Mouse (Mus musculus) embryonic facial prominence, embryonic 10.5 days (tissue): ENCODE data around the gene Tpd52l2. TPM values are rescaled to one million over a fixed set of nuclear protein-coding genes. Genes with fewer than 3 reads are reported as not detected.
A peak's percentile ranks its signal among the peaks of the same experiment; 100 is the strongest.

Source experiments
- DNase-seq: peaks from one replicate; pipeline ENCODE4 v3.0.0-alpha.2; 2017; ENCODE audit warnings: low spot score
- H3K27ac ChIP-seq: fragments of 300-500 bp; sonication (generic); replicated peaks from 2 replicates; pipeline ENCODE4 v1.5.1; 2016; ENCODE audit warnings: mild to moderate bottlenecking
- H3K27me3 ChIP-seq: fragments of 300-500 bp; sonication (generic); replicated peaks from 2 replicates; pipeline ENCODE4 v1.6.1; 2016; ENCODE audit warnings: low read depth, mild to moderate bottlenecking; ENCODE audit not compliant: poor library complexity, severe bottlenecking
- H3K36me3 ChIP-seq: fragments of 300-500 bp; sonication (generic); replicated peaks from 2 replicates; pipeline ENCODE4 v1.6.1; 2016; ENCODE audit warnings: mild to moderate bottlenecking, moderate library complexity
- H3K4me1 ChIP-seq: fragments of 300-500 bp; sonication (generic); 2 replicates; pipeline ENCODE4 v1.6.1; 2016
- H3K4me3 ChIP-seq: fragments of 300-500 bp; sonication (generic); 2 replicates; pipeline ENCODE4 v1.5.1; 2016; ENCODE audit warnings: mild to moderate bottlenecking, moderate library complexity
- H3K9me3 ChIP-seq: fragments of 300-500 bp; sonication (generic); 2 replicates; pipeline ENCODE4 v1.6.1; 2016; ENCODE audit warnings: mild to moderate bottlenecking
- WGBS: fragments of 180-500 bp; shearing (Covaris S2); methylation state at CpG from one replicate; pipeline ENCODE4 v1.1.7; 2016; 5-methylcytosine and 5-hydroxymethylcytosine counted together
- polyA plus RNA-seq: library from polyadenylated mRNA; unstranded; fragments of >200 nt; fragmentation: Nextera tagmentation; extraction: Ambion mirVana; gene quantifications from 2 replicates; pipeline ENCODE4 v1.2.1, GENCODE M21; 2016

Gene Tpd52l2
- 173 and 174 TPM in 2 replicates for polyA plus RNA-seq

DNA sequence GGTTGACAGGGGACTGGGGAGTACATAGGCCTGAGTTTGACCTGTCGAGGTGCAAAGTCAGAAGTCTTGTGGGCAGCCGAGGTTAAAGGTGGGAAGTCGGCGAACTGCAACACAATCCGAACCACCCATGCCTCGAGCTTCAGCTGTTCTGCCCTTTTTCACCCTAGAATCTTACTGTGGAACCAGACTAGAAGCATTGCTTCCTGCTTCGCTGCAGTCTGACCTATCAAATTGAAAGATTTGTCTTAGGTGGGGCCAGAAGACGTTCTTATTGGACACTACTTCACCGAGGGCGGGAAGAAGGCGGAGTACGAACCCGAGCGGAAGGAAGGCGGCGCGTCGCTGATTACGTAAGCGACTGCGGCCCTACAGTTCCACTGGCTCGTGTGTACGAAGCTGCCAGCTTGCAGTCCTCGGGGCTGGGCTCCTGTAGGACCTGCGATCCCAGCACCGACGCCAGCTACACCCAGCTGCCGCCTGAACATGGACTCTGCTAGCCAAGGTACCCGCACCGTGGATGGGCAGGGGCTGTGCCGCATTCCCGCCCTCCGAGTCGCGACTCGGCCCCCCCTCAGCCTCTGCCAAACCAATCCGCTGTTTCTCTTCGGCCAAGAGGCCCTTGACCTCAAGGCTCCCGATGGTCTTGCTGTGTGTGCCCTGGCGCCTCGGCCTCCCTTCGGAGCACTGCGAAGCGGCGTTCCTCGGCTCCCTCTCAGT lies at the start of gene Tpd52l2:
Gene Tpd52l2, plus strand, starts transcription at position 312 of the 717 bp plus-strand sequence.
- peak within 1 kb of the TSS; percentile 75 for H3K4me3 ChIP-seq
- peaks cover 19% of the 10 kb centered on the region for H3K4me1 ChIP-seq
- under 1% methylated on average over 46 of the region's 46 CpGs for WGBS
- DNase-seq, result peak; percentile 94
- H3K27ac ChIP-seq, result peak within 1 kb of the TSS; percentile 89
- H3K36me3 ChIP-seq, result peaks cover 29% of the 10 kb centered on the region
- H3K27me3 ChIP-seq, result no peaks in the 10 kb centered on the region
- no peaks in the 10 kb centered on the region for H3K9me3 ChIP-seq

GRCm38 (mm10) chr2:181452181-181452580 lies 44.8 kb upstream of the Tpd52l2 start:
- DNase-seq, result no peak
- no peak overlapping the region for H3K27ac ChIP-seq
- no peak overlapping the region for H3K4me3 ChIP-seq
- H3K4me1 ChIP-seq, result no peaks in the 10 kb centered on the region
- H3K36me3 ChIP-seq, result no peaks in the 10 kb centered on the region
- H3K9me3 ChIP-seq, result no peaks in the 10 kb centered on the region
- peaks cover 6% of the 10 kb centered on the region for H3K27me3 ChIP-seq
- WGBS, result 78% methylated on average over 4 of the region's 4 CpGs

DNA sequence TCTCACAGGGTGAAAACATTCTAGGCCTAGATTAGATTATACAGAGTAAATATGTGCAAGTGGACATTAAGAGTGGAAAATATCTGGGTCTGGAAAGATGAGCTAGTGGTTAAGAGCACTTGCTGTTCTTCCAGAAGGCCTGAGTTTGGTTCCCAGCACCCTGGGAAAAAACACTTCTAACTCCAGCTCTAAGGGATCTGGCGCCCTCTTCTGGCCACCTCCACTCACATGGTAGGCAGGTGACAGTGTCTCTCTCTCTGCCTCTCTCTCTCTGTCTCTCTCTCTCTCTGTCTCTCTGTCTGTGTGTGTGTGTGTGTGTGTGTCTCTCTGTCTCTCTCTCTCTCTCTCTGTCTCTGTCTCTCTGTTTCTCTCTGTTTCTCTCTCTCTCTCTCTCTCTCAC lies 43.7 kb upstream of the Tpd52l2 start:
- Histone ChIP-seq H3K9me3 (no peaks in the 10 kb centered on the region), H3K4me3 (no peak overlapping the region), H3K36me3 (no peaks in the 10 kb centered on the region), H3K27ac (no peak overlapping the region), H3K27me3 (peaks cover 17% of the 10 kb centered on the region), H3K4me1 (peaks cover 6% of the 10 kb centered on the region)
- WGBS, result 50% methylated on average over 1 of the region's 1 CpGs
- no peak for DNase-seq

DNA sequence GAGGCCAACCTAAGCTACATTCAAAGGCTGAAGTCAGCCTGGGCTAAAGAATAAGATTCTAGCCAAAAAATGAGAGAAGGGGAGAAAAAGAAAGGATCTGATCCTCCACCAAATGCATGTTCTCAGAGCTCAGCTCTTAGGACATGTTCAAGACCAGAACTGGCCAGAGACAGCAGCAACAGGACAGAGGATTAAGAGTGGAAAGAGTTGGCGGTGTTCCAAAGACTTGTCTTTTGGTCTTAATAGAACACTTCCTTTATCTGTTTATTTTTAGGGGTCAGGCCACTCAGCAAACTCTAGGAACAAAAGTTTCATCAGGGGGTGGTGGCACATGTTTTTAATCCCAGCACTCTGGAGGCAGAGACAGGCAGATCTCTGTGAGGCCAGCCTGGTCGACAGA lies 41.0 kb upstream of the Tpd52l2 start:
- no peak for DNase-seq
- H3K36me3 ChIP-seq, result no peaks in the 10 kb centered on the region
- H3K4me3 ChIP-seq, result no peak overlapping the region
- WGBS, result 74% methylated on average over 2 of the region's 2 CpGs
- no peak overlapping the region for H3K27ac ChIP-seq
- H3K27me3 ChIP-seq, result peaks cover 31% of the 10 kb centered on the region
- H3K4me1 ChIP-seq, result peaks cover 23% of the 10 kb centered on the region
- no peaks in the 10 kb centered on the region for H3K9me3 ChIP-seq

GRCm38 (mm10) chr2:181457831-181458230 lies 39.1 kb upstream of the Tpd52l2 start:
- peak; percentile 32 for DNase-seq
- Histone ChIP-seq H3K4me1 (peaks cover 27% of the 10 kb centered on the region), H3K27ac (no peak overlapping the region), H3K9me3 (no peaks in the 10 kb centered on the region), H3K36me3 (no peaks in the 10 kb centered on the region), H3K27me3 (peaks cover 40% of the 10 kb centered on the region), H3K4me3 (peak overlapping the region; percentile 98)
- WGBS, result 4% methylated on average over 15 of the region's 15 CpGs

DNA sequence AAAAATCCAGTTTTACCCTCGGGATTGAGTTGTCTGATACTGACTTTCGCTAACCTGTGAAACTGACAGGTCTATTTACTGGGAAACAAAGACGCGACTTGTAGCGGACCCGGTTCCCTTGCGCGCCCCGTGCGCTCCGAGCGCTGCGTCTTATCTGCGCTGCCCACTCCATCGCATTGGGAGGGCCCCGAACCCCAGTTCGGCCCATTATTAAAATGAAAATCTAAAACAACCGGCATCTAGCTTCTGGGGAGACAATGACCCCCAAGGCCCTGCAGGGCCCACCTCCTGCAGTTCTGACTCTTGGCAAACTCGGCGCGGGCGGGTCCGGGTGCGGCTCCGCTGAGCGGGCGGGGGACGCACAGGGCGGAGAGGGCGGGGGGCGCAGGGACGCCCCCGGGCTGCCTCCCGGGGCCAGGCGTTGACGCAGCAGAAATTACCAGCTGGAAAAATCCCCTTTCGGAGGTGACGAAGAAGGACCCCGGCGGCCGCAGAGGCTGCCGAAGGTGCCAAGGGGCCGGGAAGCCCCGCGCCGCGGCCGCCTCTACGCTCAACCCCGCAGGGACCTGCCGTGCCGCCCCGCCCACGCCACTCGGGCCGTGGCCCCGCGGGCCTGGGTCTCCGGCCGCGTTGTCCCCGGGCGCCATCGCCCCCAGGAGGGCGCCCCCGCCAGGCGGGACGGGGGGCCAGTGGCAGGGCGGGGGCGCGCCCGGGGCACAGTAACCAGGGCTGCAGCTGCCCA lies 38.4 kb upstream of the Tpd52l2 start:
- Histone ChIP-seq H3K36me3 (no peaks in the 10 kb centered on the region), H3K27me3 (peaks cover 43% of the 10 kb centered on the region), H3K4me1 (peaks cover 35% of the 10 kb centered on the region), H3K27ac (peak overlapping the region; percentile 90), H3K4me3 (peak overlapping the region; percentile 98), H3K9me3 (no peaks in the 10 kb centered on the region)
- WGBS, result under 1% methylated on average over 71 of the region's 72 CpGs
- no peak for DNase-seq

DNA sequence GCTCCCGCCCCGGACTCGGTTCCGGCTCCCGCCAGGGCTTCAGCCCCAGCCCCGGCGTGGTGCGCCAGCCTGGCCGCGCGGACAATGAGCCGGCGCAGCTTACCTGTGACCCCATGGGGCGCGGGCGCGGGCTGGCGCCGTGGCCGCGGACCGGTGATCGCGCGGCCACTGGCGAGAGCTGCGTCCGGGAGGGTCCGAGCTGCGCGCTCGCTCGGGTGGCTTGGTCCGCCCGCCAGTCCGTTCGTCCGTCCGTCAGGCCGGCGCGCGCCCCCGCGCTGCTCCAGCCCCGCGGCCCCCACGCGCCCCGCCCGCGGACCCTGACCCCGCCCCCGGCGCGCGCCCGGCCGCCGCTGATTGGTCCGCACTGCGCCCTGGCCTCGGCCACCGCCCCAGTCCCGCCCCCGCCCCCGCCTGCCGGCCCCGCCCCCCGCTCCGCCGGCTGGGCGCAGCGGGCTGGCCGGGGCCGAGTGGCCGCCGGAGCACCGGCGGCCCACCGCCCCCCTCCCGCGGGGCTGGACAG lies 37.7 kb upstream of the Tpd52l2 start, which contains the start of gene Zbtb46:
Gene Zbtb46, minus strand, starts transcription at position 274 of the 520 bp plus-strand sequence.
- peaks cover 46% of the 10 kb centered on the region for H3K27me3 ChIP-seq
- H3K4me3 ChIP-seq, result peak within 1 kb of the TSS; percentile 98
- peak; percentile 95 for DNase-seq
- WGBS, result under 1% methylated on average over 83 of the region's 83 CpGs
- no peaks in the 10 kb centered on the region for H3K9me3 ChIP-seq
- peaks cover 35% of the 10 kb centered on the region for H3K4me1 ChIP-seq
- H3K36me3 ChIP-seq, result no peaks in the 10 kb centered on the region
- H3K27ac ChIP-seq, result peak within 1 kb of the TSS; percentile 90

- H3K4me1 ChIP-seq, result peaks cover 35% of the 10 kb centered on the region
- H3K9me3 ChIP-seq, result no peaks in the 10 kb centered on the region
- WGBS, result under 1% methylated on average over 71 of the region's 71 CpGs
- H3K4me3 ChIP-seq, result peak overlapping the region; percentile 98
- no peaks in the 10 kb centered on the region for H3K36me3 ChIP-seq
- peak; percentile 79 for DNase-seq
- H3K27me3 ChIP-seq, result peaks cover 46% of the 10 kb centered on the region
- peak overlapping the region; percentile 83 for H3K27ac ChIP-seq
Observed at GRCm38 (mm10) chr2:181459673-181460621, 37.0 kb upstream of the Tpd52l2 start.

- Histone ChIP-seq H3K9me3 (no peaks in the 10 kb centered on the region), H3K4me1 (peaks cover 35% of the 10 kb centered on the region), H3K36me3 (no peaks in the 10 kb centered on the region), H3K27ac (no peak overlapping the region), H3K4me3 (no peak overlapping the region), H3K27me3 (peaks cover 45% of the 10 kb centered on the region)
- 88% methylated on average over 1 of the region's 1 CpGs for whole genome bisulfite sequencing
- no peak for DNase-seq
Observed at GRCm38 (mm10) chr2:181461536-181462100, 35.3 kb upstream of the Tpd52l2 start.

GRCm38 (mm10) chr2:181462604-181463003 lies 34.3 kb upstream of the Tpd52l2 start:
- H3K4me3 ChIP-seq, result no peak overlapping the region
- H3K27me3 ChIP-seq, result peaks cover 36% of the 10 kb centered on the region
- H3K9me3 ChIP-seq, result no peaks in the 10 kb centered on the region
- no peaks in the 10 kb centered on the region for H3K36me3 ChIP-seq
- WGBS, result 93% methylated on average over 1 of the region's 1 CpGs
- no peak for DNase-seq
- no peak overlapping the region; the same call in 1 of the 2 replicates for H3K27ac ChIP-seq
- H3K4me1 ChIP-seq, result peaks cover 35% of the 10 kb centered on the region

DNA sequence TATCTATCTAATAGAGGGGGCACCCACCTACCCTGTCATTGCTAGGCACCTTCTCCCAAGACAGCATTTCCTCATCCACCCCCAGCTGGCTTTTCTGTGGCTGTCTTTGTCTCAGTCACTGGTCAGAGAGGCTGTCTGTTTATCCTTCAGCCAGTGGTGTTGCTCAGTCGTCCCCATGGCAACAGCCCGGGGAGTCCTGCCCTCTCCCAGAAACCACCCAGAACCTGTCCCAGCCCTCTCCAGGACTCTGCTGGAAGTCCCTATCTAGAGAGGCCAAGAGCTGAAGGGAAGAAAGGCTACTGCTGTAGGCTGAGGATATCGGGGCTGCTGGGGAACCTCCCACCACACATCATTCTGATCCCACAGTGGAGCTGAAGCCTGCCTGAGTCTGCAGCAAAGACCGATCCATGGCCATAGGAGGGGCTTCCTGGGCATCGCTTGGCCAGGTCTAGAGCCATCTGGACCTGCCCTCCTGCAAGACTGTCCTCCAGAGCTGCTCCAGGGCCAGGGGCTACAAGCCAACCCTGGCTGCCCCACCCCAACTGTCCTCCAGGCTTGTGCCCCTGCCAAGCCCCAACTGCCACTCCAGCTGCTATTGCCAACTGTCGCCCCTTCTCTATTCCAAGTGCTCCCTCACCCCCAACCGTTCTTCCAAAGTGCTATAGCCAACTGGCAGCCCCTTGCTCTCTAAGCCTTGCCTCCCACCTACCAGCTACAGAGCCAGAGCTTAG lies 33.8 kb upstream of the Tpd52l2 start:
- H3K4me3 ChIP-seq, result no peak overlapping the region
- H3K4me1 ChIP-seq, result peaks cover 30% of the 10 kb centered on the region
- 49% methylated on average over 7 of the region's 7 CpGs for WGBS
- H3K27ac ChIP-seq, result no peak overlapping the region; the same call in 1 of the 2 replicates
- peaks cover 30% of the 10 kb centered on the region for H3K27me3 ChIP-seq
- H3K9me3 ChIP-seq, result no peaks in the 10 kb centered on the region
- DNase-seq, result peak; percentile 51
- H3K36me3 ChIP-seq, result no peaks in the 10 kb centered on the region
